ENCODE assay signal across 9 mouse cellular contexts in the genomic region with DNA sequence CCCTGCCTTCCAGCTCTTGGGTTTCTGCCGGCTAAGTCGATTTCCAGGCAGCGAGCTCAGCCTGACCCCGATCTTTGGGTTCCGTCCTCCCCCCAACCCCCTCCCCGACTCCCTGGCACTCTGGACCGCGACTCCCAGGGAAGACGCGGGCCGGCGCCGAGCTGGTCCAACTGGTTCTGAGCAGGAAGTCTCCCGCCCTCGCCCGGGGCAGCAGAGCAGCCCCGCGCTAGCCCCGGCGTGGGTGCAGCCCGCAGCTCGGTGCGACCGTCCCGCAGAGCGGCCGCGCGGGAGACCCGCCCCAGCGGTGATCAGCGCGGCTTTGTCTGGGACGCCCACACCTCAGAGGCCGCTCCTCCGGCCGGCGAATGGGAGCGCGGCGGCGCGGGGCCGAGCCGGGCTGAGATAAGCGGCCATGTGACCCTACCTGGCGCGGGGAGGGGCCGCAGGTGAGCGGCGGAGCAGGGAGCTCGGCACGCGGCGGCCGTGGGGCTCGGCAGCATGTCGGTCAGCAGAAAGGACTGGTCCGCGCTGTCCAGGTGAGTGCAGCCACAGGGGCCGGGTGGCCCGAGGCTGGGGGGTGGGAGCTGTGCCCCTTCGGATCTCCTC. TPM values are rescaled to one million over a fixed set of nuclear protein-coding genes. Genes with fewer than 3 reads are reported as not detected.
A peak's percentile ranks its signal among the peaks of the same experiment; 100 is the strongest.
DNase-seq lines count a peak whose midpoint lies in the region; ATAC-seq and TF ChIP-seq lines count a peak whose summit lies in the region.
"Had no signal": no experiment of that assay in that cellular context is flagged by ENCODE, and none has a peak within 500 bp of the region (broad histone marks: within the 10 kb centered on the region; RNA-seq: fewer than 3 reads in every experiment).

Lad1 (plus strand) TSS at position 118 of the 606 bp plus-strand sequence.

- H3K9ac ChIP-seq in ES-Bruce4 (ENCODE audit: low read depth, poor library complexity, severe bottlenecking): peak within 1 kb of the TSS; percentile 86
- peak within 1 kb of the TSS; percentile 62 for H3K9ac ChIP-seq in midbrain, embryonic 11.5 days (ENCODE audit: low read length)

- H3K9me3 ChIP-seq in ES-Bruce4 (replicated peaks; ENCODE audit: control insufficient read depth, insufficient read depth, low read length, poor library complexity, severe bottlenecking): no peaks in the 10 kb centered on the region
- H3K9me3 ChIP-seq in midbrain, embryonic 11.5 days (ENCODE audit: control insufficient read depth, low read length): no peaks in the 10 kb centered on the region

- peak; percentile 64 for ATAC-seq in midbrain, embryonic 11.5 days (ENCODE audit: low FRiP score)

- H3K4me1 ChIP-seq in ES-Bruce4 (ENCODE audit: control insufficient read depth, insufficient read depth, low read length): peaks cover 10% of the 10 kb centered on the region
- H3K4me1 ChIP-seq in midbrain, embryonic 11.5 days (ENCODE audit: control insufficient read depth, insufficient read depth, low read length): peaks cover 8% of the 10 kb centered on the region

- TF ChIP-seq CTCF in ES-Bruce4 (IDR thresholded peaks at IDR 0.05; ENCODE audit: low read depth, low read length): no peak

- 0 out of 2 replicates have a peak, but pooled peaks cover 7% of the 10 kb centered on the region for H3K27me3 ChIP-seq in ES-Bruce4 (ENCODE audit: control insufficient read depth, insufficient read depth, low read length, poor library complexity, severe bottlenecking)
- peaks cover 44% of the 10 kb centered on the region for H3K27me3 ChIP-seq in midbrain, embryonic 11.5 days (ENCODE audit: control insufficient read depth, insufficient read depth, low read length)

- TF ChIP-seq POLR2A in ES-Bruce4 (IDR thresholded peaks at IDR 0.05; ENCODE audit: insufficient read depth, low read length): peak; percentile 32

- WGBS in midbrain, embryonic 11.5 days: under 1% methylated on average over 63 of the region's 63 CpGs

- TF ChIP-seq EP300 in ES-Bruce4 (IDR thresholded peaks at IDR 0.05; ENCODE audit: insufficient read depth, low read depth, low read length): no peak

- no peak within 1 kb of the TSS for H3K27ac ChIP-seq in ES-Bruce4 (ENCODE audit: insufficient read depth, low read length)
- no peak within 1 kb of the TSS for H3K27ac ChIP-seq in midbrain, embryonic 11.5 days (ENCODE audit: low read depth, low read length)

- H3K36me3 ChIP-seq in ES-Bruce4 (ENCODE audit: control insufficient read depth, insufficient read depth, low read length, poor library complexity, severe bottlenecking): no peaks in the 10 kb centered on the region
- no peaks in the 10 kb centered on the region for H3K36me3 ChIP-seq in midbrain, embryonic 11.5 days (ENCODE audit: control insufficient read depth, insufficient read depth, low read length)

- DNase-seq in adrenal gland, adult (ENCODE audit: inconsistent age in 2 of 2, low spot score in 1 of 2): peak; percentile 12 to 47
- DNase-seq in adrenal gland, adult 8-10 months: no peak
- DNase-seq in gonadal fat pad, adult 2 months (ENCODE audit: low read depth): no peak
- peak; percentile 77 to 92 for DNase-seq in kidney, postnatal 25 days
- peak; percentile 92 for DNase-seq in midbrain, embryonic 11.5 days (ENCODE audit: low spot score, missing footprints)
- DNase-seq in urinary bladder, postnatal 36 days (ENCODE audit: low spot score in 2 of 2): peak; percentile 70 to 73
- DNase-seq in cerebellum, adult 11 months: no peak

- peak within 1 kb of the TSS; percentile 58 for H3K4me3 ChIP-seq in ES-Bruce4 (ENCODE audit: low read depth, low read length)
- peak within 1 kb of the TSS; percentile 49 for H3K4me3 ChIP-seq in midbrain, embryonic 11.5 days (ENCODE audit: low read depth, low read length)
- H3K4me3 ChIP-seq: erythroblast, embryonic 14.5 days had no signal

- H3K4me2 ChIP-seq in midbrain, embryonic 11.5 days: peak within 1 kb of the TSS; percentile 93

RNA-seq across cellular contexts. Expression of gene Lad1, which starts in this region (rescaled TPM):
- total RNA-seq in adrenal gland, adult 8-10 months (2022): under 1 TPM; 0.08 to 0.23 (median 0.18) TPM
- 20.5 and 25.1 TPM in 2 replicates for polyA plus RNA-seq in ES-Bruce4 (2011; ENCODE audit: insufficient read depth, insufficient read length, low read depth, missing spikeins)
- polyA plus RNA-seq in gonadal fat pad, adult 2 months (2012; rRNA removed): 41.3 and 42.6 TPM in 2 replicates
- polyA plus RNA-seq in midbrain, embryonic 11.5 days (2014; fragmentation: Nextera tagmentation; extraction: Ambion mirVana): 0.36 and 0.37 TPM in 2 replicates
- polyA plus RNA-seq: erythroblast, embryonic 14.5 days had no signal

Comparison
In these comparisons a context has a peak if more than half of its experiments do, and no peak if none do; other contexts are left out.
1. RNA of gene Lad1 (polyA plus RNA-seq): 41.3 to 42.6 TPM in gonadal fat pad, adult 2 months and 20.5 to 25.1 TPM in ES-Bruce4; 0.36 to 0.37 TPM in midbrain, embryonic 11.5 days; every median in the first group is over 10 times any median in the second.
2. DNase-seq: peak in adrenal gland, adult (2 of 2), kidney, postnatal 25 days (2 of 2) and urinary bladder, postnatal 36 days (2 of 2); none in adrenal gland, adult 8-10 months (single experiment), gonadal fat pad, adult 2 months (single experiment) and cerebellum, adult 11 months (single experiment).
3. Peak in DNase-seq, ATAC-seq, H3K4me3 ChIP-seq, H3K9ac ChIP-seq and H3K4me2 ChIP-seq in midbrain, embryonic 11.5 days; RNA of the gene not detected or under 1 TPM.